Mouse (Mus musculus) MEL (cell line): ENCODE results near the gene Mvb12a. TPM values are rescaled to one million over a fixed set of nuclear protein-coding genes. Genes with fewer than 3 reads are reported as not detected.
"Not testable (repeated sequence)": the region's sequence is repeated elsewhere in the genome, so short reads cannot be mapped to it uniquely, and the experiment has no call there.

Source experiments
- DNase-seq: peaks from one replicate; pipeline ENCODE4 v3.0.0; 2011; ENCODE audit warnings: low read depth, low spot score
- H3K27ac ChIP-seq: 2 replicates; pipeline ENCODE4 v1.5.1; 2012; ENCODE audit warnings: low read depth, mild to moderate bottlenecking, control low read depth, low read length, moderate library complexity; ENCODE audit not compliant: control insufficient read depth
- H3K27me3 ChIP-seq, 2 experiments: fragments of 150-350 bp in 1 of 2; sonication (generic) in 1 of 2; 2 replicates each; pipeline ENCODE4 v1.6.1; 2012; ENCODE audit warnings: low read length in 2 of 2, mild to moderate bottlenecking in 2 of 2, improper control_type of control experiment in 1 of 2, moderate library complexity in 1 of 2; ENCODE audit not compliant: insufficient read depth in 2 of 2, control insufficient read depth in 1 of 2
- H3K36me3 ChIP-seq, 2 experiments: 2 replicates each; pipeline ENCODE4 v1.6.1; 2012 to 2014; ENCODE audit warnings: low read length in 2 of 2, improper control_type of control experiment in 1 of 2, inconsistent platforms in 1 of 2, mild to moderate bottlenecking in 1 of 2; ENCODE audit not compliant: insufficient read depth in 2 of 2, control insufficient read depth in 1 of 2
- H3K4me1 ChIP-seq, 2 experiments: fragments of 150-350 bp in 1 of 2; sonication (generic) in 1 of 2; 2 replicates each; pipeline ENCODE4 v1.6.1; 2012; ENCODE audit warnings: low read length in 2 of 2, improper control_type of control experiment in 1 of 2, mild to moderate bottlenecking in 1 of 2; ENCODE audit not compliant: insufficient read depth in 2 of 2, control insufficient read depth in 1 of 2
- H3K4me3 ChIP-seq, 2 experiments: fragments of 150-350 bp in 1 of 2; sonication (generic) in 1 of 2; 2 replicates each; pipeline ENCODE4 v1.5.1; 2012; ENCODE audit warnings: low read depth in 2 of 2, low read length in 2 of 2, mild to moderate bottlenecking in 2 of 2, moderate library complexity in 2 of 2, control low read depth in 1 of 2, improper control_type of control experiment in 1 of 2; ENCODE audit not compliant: control insufficient read depth in 1 of 2, insufficient read depth in 1 of 2
- H3K79me2 ChIP-seq: 2 replicates; pipeline ENCODE4 v1.6.1; 2012; ENCODE audit warnings: mild to moderate bottlenecking, low read length, moderate library complexity; ENCODE audit not compliant: control insufficient read depth, poor library complexity, insufficient read depth
- H3K9ac ChIP-seq: 2 replicates; pipeline ENCODE4 v1.6.1; 2012; ENCODE audit warnings: low read depth, mild to moderate bottlenecking, control low read depth, low read length, moderate library complexity; ENCODE audit not compliant: control insufficient read depth, poor library complexity, severe bottlenecking
- H3K9me3 ChIP-seq: fragments of 150-350 bp; sonication (generic); replicated peaks from 2 replicates; pipeline ENCODE4 v1.6.1; 2012; ENCODE audit warnings: mild to moderate bottlenecking, low read length, improper control_type of control experiment, moderate library complexity; ENCODE audit not compliant: insufficient read depth
- CHD1 ChIP-seq: IDR thresholded peaks from 2 replicates; pipeline ENCODE4 v1.6.1; 2012; ENCODE audit warnings: low read depth, mild to moderate bottlenecking, inconsistent platforms, low read length, improper control_type of control experiment
- CHD2 ChIP-seq: IDR thresholded peaks from 2 replicates; pipeline ENCODE4 v1.6.1; 2011; ENCODE audit warnings: low read length, improper control_type of control experiment
- CTCF ChIP-seq, 3 experiments: IDR thresholded peaks in 2 of 3; conservative IDR thresholded peaks in 1 of 3; 2 replicates each; pipeline ENCODE4 v1.5.1; 2011 to 2012; ENCODE audit warnings: low read length in 3 of 3, low read depth in 2 of 3, mild to moderate bottlenecking in 2 of 3, improper control_type of control experiment in 1 of 3, inconsistent platforms in 1 of 3, mixed read lengths in 1 of 3, moderate library complexity in 1 of 3; ENCODE audit not compliant: control insufficient read depth in 1 of 3, insufficient read depth in 1 of 3, poor library complexity in 1 of 3, severe bottlenecking in 1 of 3
- E2F4 ChIP-seq: IDR thresholded peaks from 2 replicates; pipeline ENCODE4 v1.6.1; 2011; ENCODE audit warnings: low read depth, low read length, improper control_type of control experiment, borderline replicate concordance
- ETS1 ChIP-seq: IDR thresholded peaks from 2 replicates; pipeline ENCODE4 v1.6.1; 2012; ENCODE audit warnings: low read depth, mild to moderate bottlenecking, inconsistent platforms, low read length, improper control_type of control experiment, moderate library complexity
- MAFK ChIP-seq: IDR thresholded peaks from 2 replicates; pipeline ENCODE4 v1.6.1; 2011; ENCODE audit warnings: low read depth, mild to moderate bottlenecking, low read length, improper control_type of control experiment, borderline replicate concordance
- MAX ChIP-seq: IDR thresholded peaks from 2 replicates; pipeline ENCODE4 v1.6.1; 2011; ENCODE audit warnings: low read length, improper control_type of control experiment
- MYB ChIP-seq: IDR thresholded peaks from 2 replicates; pipeline ENCODE4 v1.6.1; 2011; ENCODE audit warnings: mild to moderate bottlenecking, low read depth, low read length, improper control_type of control experiment
- RAD21 ChIP-seq: IDR thresholded peaks from 2 replicates; pipeline ENCODE4 v1.6.1; 2011; ENCODE audit warnings: mild to moderate bottlenecking, low read depth, low read length, improper control_type of control experiment
- RCOR1 ChIP-seq: IDR thresholded peaks from 2 replicates; pipeline ENCODE4 v1.6.1; 2012; ENCODE audit warnings: low read depth, mild to moderate bottlenecking, inconsistent platforms, low read length, improper control_type of control experiment
- SIN3A ChIP-seq: IDR thresholded peaks from 2 replicates; pipeline ENCODE4 v1.6.1; 2012; ENCODE audit warnings: low read length, improper control_type of control experiment, inconsistent platforms
- SMC3 ChIP-seq: IDR thresholded peaks from 2 replicates; pipeline ENCODE4 v1.6.1; 2011; ENCODE audit warnings: low read depth, low read length, improper control_type of control experiment
- TCF12 ChIP-seq: IDR thresholded peaks from 2 replicates; pipeline ENCODE4 v1.6.1; 2014; ENCODE audit warnings: low read depth, mild to moderate bottlenecking, inconsistent platforms, low read length, improper control_type of control experiment, moderate library complexity
- ZC3H11A ChIP-seq: IDR thresholded peaks from 2 replicates; pipeline ENCODE4 v1.6.1; 2012; ENCODE audit warnings: low read depth, mild to moderate bottlenecking, inconsistent platforms, low read length, improper control_type of control experiment
- ZNF384 ChIP-seq: IDR thresholded peaks from 2 replicates; pipeline ENCODE4 v1.6.1; 2012; ENCODE audit warnings: low read depth, mild to moderate bottlenecking, inconsistent platforms, low read length, improper control_type of control experiment
- polyA plus RNA-seq, 2 experiments: library from polyadenylated mRNA; stranded (reverse) in 1 of 2; unstranded in 1 of 2; fragments of >175 nt in 1 of 2; fragments of >200 nt in 1 of 2; gene quantifications; 2 replicates each; pipeline versions ENCODE4 v1.2.1 to v1.2.4; 2012; ENCODE audit warnings: low replicate concordance in 2 of 2, low read depth in 1 of 2; ENCODE audit not compliant: insufficient read length in 2 of 2, insufficient read depth in 1 of 2, missing spikeins in 1 of 2
- total RNA-seq: library from RNA; depleted of rRNA; stranded (reverse); fragments of 300-350 nt; gene quantifications from 2 replicates; pipeline ENCODE4 v1.2.3, GENCODE M21; 2012

Gene Mvb12a
- total and polyA plus RNA-seq, 3 experiments, result 46.5 to 67.3 TPM; not detected in 1

DNA sequence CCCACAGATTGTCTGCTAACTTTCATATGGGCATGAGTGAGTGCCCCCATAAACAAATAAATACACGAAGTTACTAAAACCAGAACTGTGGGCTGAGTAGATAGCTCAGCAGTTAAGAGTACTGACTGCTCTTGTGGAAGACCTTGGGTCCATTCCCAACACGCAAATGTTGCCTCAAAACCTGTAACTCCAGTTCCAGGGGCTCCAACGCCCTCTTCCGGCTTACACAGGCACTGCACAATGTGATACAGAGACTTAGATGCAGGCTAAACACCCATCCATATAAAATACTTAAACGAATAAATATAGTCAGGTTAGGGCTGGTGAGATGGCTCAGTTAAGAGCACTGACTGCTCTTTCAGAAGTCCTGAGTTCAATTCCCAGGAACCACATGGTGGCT, 27.7 kb upstream of the Mvb12a start:
- peak; percentile 45 for DNase-seq
- Histone ChIP-seq H3K36me3 (peaks cover 0 to 3% of the 10 kb centered on the region in 2 experiments; a peak in 1 of 4 replicates), H3K9ac (no peak overlapping the region), H3K4me1 (peaks cover 2 to 19% of the 10 kb centered on the region in 2 experiments; a peak in 3 of 4 replicates), H3K27ac (no peak overlapping the region), H3K9me3 (no peaks in the 10 kb centered on the region), H3K27me3 (peaks cover 0 to 2% of the 10 kb centered on the region in 2 experiments; a peak in 1 of 4 replicates), H3K79me2 (peaks cover 3% of the 10 kb centered on the region), H3K4me3 (no peak overlapping the region)
- TF ChIP-seq CTCF (IDR thresholded peaks at IDR 0.05 in 2 of 3, conservative IDR thresholded peaks at IDR 0.05 in 1 of 3; ENCODE audit: control insufficient read depth in 1 of 3, insufficient read depth in 1 of 3, low read depth in 2 of 3, low read length in 3 of 3, poor library complexity in 1 of 3, severe bottlenecking in 1 of 3), result peak; percentile 33 to 46 (median 41)
- TF ChIP-seq SMC3, result peak; percentile 23
- TF ChIP-seq MYB, result no peak

DNA sequence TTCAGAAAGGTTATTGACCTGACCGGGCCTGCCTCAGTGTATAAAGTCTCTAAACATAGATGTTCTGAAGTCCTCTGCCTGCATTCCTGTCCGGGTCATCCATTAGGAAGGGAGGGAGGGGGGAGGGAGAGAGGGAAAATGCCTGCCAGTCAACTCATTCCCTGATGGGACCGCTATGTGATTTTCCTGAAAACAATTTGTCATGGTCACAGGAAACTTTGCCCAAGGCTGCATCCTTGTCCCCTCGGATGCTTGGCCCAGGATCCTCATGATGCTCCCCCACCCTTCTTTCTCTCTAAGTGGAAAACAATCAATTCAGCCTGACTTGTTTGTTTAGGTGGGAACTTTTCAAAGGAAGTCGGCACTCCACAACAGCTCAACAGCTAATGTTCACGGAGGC, 25.9 kb upstream of the Mvb12a start:
- H3K36me3 ChIP-seq, result peaks cover 0 to 3% of the 10 kb centered on the region in 2 experiments; a peak in 2 of 4 replicates
- H3K9ac ChIP-seq, result no peak overlapping the region
- H3K4me3 ChIP-seq, result no peak overlapping the region
- no peak for TF ChIP-seq ZNF384
- no peak for TF ChIP-seq TCF12
- TF ChIP-seq SIN3A, result no peak
- TF ChIP-seq CHD2, result no peak
- no peak for TF ChIP-seq MAX
- no peak for TF ChIP-seq MAFK
- no peak for TF ChIP-seq RCOR1
- TF ChIP-seq CHD1, result no peak
- no peak for TF ChIP-seq ETS1
- no peak for TF ChIP-seq ZC3H11A
- no peak for TF ChIP-seq E2F4
- H3K27ac ChIP-seq, result no peak overlapping the region
- H3K79me2 ChIP-seq, result no peaks in the 10 kb centered on the region
- no peaks in the 10 kb centered on the region for H3K9me3 ChIP-seq
- no peak for DNase-seq
- H3K4me1 ChIP-seq, result peaks cover 2 to 12% of the 10 kb centered on the region in 2 experiments; a peak in 3 of 4 replicates
- H3K27me3 ChIP-seq, result peaks cover 0 to 2% of the 10 kb centered on the region in 2 experiments; a peak in 1 of 4 replicates

DNA sequence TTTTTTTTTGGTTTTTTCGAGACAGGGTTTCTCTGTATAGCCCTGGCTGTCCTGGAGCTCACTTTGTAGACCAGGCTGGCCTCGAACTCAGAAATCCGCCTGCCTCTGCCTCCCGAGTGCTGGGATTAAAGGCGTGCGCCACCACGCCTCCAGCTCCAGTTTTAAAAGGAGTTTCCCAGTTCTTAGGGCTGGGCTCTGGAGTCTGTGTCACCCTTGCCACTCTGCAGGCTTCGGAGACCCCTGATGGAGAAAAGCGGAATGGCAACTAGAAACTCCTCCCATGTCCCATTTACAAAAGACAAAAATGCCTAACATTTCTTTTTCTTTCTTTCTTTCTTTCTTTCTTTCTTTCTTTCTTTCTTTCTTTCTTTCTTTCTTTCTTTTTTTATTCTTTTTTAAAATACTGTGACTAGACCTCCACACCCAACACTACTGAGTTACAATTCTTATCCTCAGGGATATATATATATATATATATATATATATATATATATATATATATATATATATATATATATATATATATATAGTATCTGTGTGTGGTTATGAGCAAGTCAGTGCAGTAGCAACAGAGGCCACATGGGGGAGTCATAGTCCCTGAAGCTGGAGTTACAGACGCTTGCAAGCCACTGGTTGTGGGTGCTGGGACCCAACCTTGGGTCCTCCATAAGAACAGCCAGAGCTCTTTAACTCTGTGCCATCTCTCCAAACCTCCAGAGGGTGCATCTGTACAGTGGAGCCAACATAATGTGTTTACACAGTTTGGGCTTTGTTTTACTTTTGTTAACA, 23.5 kb upstream of the Mvb12a start:
- H3K27me3 ChIP-seq, H3K9me3 ChIP-seq, H3K36me3 ChIP-seq, H3K79me2 ChIP-seq, H3K27ac ChIP-seq, H3K4me3 ChIP-seq, H3K4me1 ChIP-seq, H3K9ac ChIP-seq: not testable (repeated sequence)
- DNase-seq, result peak; percentile 81
- TF ChIP-seq ZNF384 (0 out of 2 replicates have a peak, but pooled peaks have one; percentile 34), SMC3 (peak; percentile 42), ZC3H11A (peak; percentile 31; the same call in 1 of the 2 replicates), RAD21 (peak; percentile 30), CTCF (IDR thresholded peaks at IDR 0.05 in 2 of 3, conservative IDR thresholded peaks at IDR 0.05 in 1 of 3; ENCODE audit: control insufficient read depth in 1 of 3, insufficient read depth in 1 of 3, low read depth in 2 of 3, low read length in 3 of 3, poor library complexity in 1 of 3, severe bottlenecking in 1 of 3) (peak; percentile 41 to 63 (median 56))
